Mouse (Mus musculus): Measurements from ENCODE around the gene Rps27rt.
"Not testable (repeated sequence)": the region's sequence is repeated elsewhere in the genome, so short reads cannot be mapped to it uniquely, and the experiment has no call there.

The Rps27rt gene

DNA sequence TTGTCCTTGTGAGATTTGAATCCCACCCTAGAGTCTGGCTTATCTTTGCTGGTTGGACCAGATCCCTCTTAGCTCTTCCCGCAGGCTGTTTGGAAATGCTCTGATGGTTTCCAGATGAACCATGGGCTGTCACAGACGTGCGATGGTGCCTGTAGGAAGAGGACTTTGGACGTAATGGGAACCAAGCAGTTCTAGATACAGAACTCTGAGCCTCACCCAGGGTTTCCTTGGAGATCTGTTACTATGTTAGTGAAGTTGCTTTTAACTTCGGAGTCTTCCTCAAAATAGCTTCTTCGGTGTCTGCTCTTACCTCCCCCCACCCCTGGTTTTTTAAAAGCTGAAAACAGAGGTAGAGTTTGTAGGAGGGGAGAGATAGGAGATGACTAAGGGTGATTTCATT is 2.6 kb downstream of the Rps27rt start:
- DNase-seq, result no peak

GRCm38 (mm10) chr9:114978281-114979111 is 4.0 kb downstream of the Rps27rt start, which contains the start of gene Osbpl10:
Gene Osbpl10, plus strand, starts transcription at chr9:114978569.
- peak; percentile 93 for DNase-seq

- DNase-seq, result no peak
Measured at GRCm38 (mm10) chr9:114977461-114978280, 4.9 kb downstream of the Rps27rt start.

DNA sequence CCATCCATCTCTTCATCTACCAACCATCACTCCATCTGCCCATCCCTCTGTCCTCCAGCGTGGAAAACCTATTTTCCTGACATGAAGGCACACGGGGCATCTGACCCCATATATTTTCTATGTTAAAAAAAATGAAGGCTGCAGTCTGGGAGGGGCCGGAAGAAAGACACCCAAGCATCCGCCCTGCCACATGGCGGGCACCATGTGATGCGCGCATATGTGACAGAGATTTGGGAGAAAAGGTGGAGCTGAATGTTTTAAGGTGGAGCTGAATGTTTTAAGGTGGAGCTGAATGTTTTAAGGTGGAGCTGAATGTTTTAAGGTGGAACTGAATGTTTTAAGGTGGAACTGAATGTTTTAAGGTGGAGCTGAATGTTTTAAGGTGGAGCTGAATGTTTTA is 16.3 kb downstream of the Rps27rt start:
- not testable (repeated sequence) for DNase-seq

- DNase-seq, result no peak
Measured at GRCm38 (mm10) chr9:114964093-114964492, 18.4 kb downstream of the Rps27rt start.

DNA sequence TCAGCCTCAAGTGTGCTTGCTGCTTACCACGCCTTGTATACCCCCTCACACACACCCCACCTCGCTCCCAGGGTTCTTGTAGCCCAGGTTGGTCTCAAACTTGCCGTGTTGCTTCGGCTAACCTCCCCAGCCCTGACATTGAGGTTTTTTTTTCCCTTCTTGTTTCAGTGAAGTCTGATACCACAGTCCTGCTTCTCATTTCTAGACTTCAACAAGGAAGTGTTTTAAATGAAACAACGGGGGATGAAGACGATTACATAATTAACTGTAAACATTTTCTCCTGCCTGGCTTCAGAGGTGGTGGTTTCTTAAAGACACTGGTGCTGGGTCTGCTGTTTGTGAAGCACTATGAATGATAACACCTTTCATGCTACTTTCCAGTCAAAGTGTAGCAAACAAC is 21.7 kb downstream of the Rps27rt start:
- no peak for DNase-seq

- no peak for DNase-seq
Measured at GRCm38 (mm10) chr9:114960043-114960789, 22.3 kb downstream of the Rps27rt start.

DNA sequence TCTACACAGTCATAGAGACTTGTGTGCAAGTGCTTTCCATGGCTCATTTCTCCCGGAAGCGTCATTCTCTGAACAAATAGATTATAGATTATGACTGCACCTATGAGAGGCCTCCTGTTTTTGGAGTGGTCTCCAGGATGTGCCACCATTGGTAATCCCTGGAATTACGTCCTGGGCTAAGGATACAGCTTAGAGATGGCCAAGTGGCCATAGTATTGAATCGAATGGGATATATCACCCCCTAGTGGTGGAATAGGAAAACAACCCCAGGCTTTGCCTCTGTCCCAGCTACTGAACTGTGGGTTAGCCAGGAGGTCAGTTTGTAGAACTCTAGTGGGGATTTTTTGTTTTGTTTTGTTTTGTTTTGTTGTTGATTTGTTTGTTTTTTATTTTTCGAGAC is 25.6 kb downstream of the Rps27rt start:
- DNase-seq, result peak; percentile 65

DNA sequence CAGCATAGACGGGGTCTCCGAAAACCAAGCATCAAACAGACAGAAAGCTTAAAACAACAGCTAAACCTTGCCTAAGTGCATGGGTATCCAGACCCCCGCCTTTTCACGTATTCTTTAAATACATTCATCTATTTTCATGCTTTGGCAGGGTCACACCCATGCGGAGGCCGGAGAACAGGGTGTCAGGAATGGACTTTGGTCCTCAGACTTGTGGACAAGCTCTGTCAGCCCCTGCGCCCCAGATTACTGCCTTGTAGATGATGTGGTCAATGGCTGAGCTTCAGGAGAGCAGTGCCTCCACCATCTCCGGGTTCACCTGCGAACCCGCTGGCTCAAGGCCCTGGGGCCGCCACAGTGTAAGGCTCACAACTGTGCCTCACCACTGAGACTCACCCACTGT is 27.2 kb downstream of the Rps27rt start:
- no peak for DNase-seq

DNA sequence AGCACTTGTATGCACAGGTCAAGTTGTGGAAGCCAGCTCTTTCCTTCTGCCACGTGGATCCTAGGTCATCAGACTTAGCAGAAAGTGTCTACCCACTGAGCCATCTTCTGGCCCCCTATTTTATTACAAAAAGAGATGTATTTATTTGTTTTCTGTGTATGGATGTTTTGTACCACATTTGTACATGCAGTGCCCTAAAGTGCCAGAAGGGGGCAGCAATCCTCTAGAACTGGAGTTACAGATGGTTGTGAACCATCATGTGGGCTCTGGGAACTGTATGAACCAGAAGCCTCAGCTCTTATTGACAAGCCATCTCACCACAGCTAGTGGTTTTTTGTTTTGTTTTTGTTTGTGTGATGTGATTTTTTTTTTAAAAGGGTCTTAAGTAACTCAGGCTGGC is 29.7 kb downstream of the Rps27rt start:
- peak; percentile 34 for DNase-seq

DNA sequence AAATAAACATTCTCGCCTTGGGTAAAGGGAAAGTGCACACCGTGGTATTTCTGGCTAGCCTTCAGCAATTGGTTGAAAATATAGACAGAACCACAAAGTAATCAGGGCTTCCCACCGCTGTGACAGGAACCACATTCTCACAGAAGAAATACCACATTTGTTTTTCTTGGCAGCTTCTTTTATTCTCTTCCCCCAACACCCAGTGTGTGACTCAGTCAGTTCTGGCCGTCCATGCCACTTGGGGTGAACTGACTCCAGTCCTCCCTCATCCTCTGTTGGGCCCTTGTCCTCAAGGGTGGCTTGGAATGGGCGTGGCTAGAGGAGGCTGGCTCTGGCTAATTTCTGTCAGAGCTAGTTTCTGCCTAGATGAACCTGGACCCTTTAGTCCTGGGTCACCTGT is 34.1 kb downstream of the Rps27rt start:
- DNase-seq, result peak; percentile 39

DNA sequence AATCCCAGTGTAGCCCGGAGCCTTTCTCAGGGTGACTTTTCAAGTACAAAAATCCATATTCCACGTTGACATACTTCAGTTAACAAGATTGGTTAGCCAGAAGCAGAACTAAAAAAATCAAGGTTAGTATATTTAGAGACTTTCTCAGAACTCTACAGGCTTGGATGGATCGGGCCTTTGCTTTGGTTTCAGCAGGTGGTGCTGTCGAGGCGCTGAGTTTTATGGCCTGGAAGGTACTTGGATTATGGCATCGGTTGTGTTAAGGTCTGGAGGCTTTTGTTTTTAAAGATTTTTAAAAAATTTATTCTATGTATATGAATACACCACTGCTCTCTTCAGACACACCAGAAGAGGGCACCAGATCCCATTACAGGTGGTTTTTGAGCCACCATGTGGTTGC is 37.0 kb downstream of the Rps27rt start:
- no peak for DNase-seq

DNA sequence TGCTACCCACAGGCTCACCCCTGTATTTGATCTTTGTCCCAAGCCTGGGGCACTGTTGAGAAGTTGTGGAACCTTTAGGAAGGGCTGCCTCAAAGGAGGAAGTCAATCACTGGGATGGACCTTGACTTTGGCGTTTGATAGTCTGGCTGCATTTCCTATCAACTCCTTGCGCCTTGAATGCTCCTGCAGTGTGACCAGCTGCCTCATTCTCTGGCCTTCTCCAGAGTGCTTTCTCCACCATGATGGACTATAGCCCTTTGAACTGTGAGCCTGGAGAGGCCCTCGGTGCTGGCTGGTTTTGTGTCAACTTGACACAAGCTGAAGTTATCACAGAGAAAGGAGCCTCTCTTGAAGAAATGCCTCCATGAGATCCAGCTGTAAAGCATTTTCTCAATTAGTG is 37.9 kb downstream of the Rps27rt start:
- no peak for DNase-seq

DNA sequence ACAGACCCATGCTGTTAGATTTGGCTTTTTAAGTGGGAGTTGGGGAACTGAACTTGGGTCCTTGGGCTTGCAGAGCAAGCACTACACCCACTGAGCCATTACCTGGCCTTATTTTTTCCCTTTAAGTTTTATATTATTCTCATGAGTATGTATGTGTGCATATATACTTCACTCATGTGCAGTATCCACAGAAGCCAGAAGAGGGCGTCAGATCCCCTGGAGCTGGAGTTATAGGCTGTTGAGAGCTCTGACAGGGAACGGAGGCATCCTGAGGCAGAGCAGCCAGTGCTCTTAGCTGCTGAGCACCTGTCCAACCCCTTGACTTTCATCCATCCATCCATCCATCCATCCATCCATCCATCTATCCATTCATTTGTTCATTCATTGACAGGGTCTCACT is 45.9 kb downstream of the Rps27rt start:
- no peak for DNase-seq

- DNase-seq, result no peak
Measured at GRCm38 (mm10) chr9:114935321-114935720, 47.2 kb downstream of the Rps27rt start.

- peak; percentile 19 for DNase-seq
Measured at GRCm38 (mm10) chr9:114934231-114934630, 48.3 kb downstream of the Rps27rt start.

DNA sequence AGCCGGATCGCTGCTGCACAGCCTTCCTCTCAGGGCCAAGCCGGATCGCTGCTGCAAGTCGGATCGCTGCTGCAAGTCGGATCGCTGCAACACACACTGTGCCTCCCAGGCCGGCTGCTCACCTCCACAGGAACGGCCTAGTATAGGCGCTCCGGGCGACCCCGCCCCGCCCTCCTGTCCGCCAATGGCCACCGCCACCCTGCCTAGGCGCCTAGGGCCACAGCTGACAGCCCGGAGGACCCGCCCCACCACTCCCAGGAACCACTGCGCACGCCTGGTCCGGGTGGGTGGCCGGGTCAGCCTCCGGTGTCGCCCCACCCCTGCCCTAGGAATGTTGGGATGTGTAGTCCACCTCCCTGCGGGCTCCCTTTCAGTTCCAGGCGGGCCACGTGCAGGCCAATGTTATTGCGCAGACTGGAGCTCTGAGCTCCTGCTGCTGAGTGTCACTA is 48.8 kb downstream of the Rps27rt start, which contains the start of gene Gpd1l:
Gene Gpd1l, minus strand, starts transcription at position 265 of the 449 bp plus-strand sequence.
- DNase-seq, result peak; percentile 99

- DNase-seq, result no peak
Measured at GRCm38 (mm10) chr9:114933037-114933722, 49.4 kb downstream of the Rps27rt start.

- DNase-seq, result peak; percentile 28
Measured at GRCm38 (mm10) chr9:114932607-114933006, 49.9 kb downstream of the Rps27rt start.
